Mouse (Mus musculus) kidney, postnatal 0 days (tissue): ENCODE measurements around the gene Ntrk2. TPM values are rescaled to one million over a fixed set of nuclear protein-coding genes. Genes with fewer than 3 reads are reported as not detected.

Experiments used
- ATAC-seq: fragments of 200-750 bp; cut with Nextera tagmentation; replicated peaks from 2 replicates; pipeline ENCODE4 v1.8.0; 2017; ENCODE audit warnings: low read depth, moderate number of reproducible peaks, moderate TSS enrichment, moderate library complexity; ENCODE audit not compliant: low FRiP score
- DNase-seq: peaks from one replicate; pipeline ENCODE4 v3.0.0-alpha.2; 2016; ENCODE audit warnings: low spot score
- H3K27ac ChIP-seq: fragments of 300-500 bp; sonication (generic); 2 replicates; pipeline ENCODE4 v1.5.1; 2014; ENCODE audit warnings: mild to moderate bottlenecking
- H3K27me3 ChIP-seq: fragments of 300-500 bp; sonication (generic); 2 replicates; pipeline ENCODE4 v1.6.1; 2014; ENCODE audit warnings: low read length, mixed read lengths; ENCODE audit not compliant: insufficient read depth
- H3K36me3 ChIP-seq: fragments of 300-500 bp; sonication (generic); 2 replicates; pipeline ENCODE4 v1.6.1; 2014; ENCODE audit warnings: low read length, mixed read lengths; ENCODE audit not compliant: insufficient read depth
- H3K4me1 ChIP-seq: fragments of 300-500 bp; sonication (generic); replicated peaks from 2 replicates; pipeline ENCODE4 v1.6.1; 2014; ENCODE audit warnings: antibody characterized with exemption, low read length, mixed read lengths; ENCODE audit not compliant: insufficient read depth
- H3K4me2 ChIP-seq: fragments of 300-500 bp; sonication (generic); 2 replicates; pipeline ENCODE4 v1.6.1; 2014; ENCODE audit warnings: mild to moderate bottlenecking, low read length, moderate library complexity, mixed read lengths
- H3K4me3 ChIP-seq: fragments of 300-500 bp; sonication (generic); replicated peaks from 2 replicates; pipeline ENCODE4 v1.5.1; 2014; ENCODE audit warnings: low read depth, low read length
- H3K9ac ChIP-seq: fragments of 300-500 bp; sonication (generic); 2 replicates; pipeline ENCODE4 v1.6.1; 2014; ENCODE audit warnings: low read depth, low read length
- H3K9me3 ChIP-seq: fragments of 300-500 bp; sonication (generic); replicated peaks from 2 replicates; pipeline ENCODE4 v1.6.1; 2016; ENCODE audit warnings: low read length, inconsistent platforms, mixed read lengths
- CTCF ChIP-seq: IDR thresholded peaks from 2 replicates; pipeline ENCODE4 v1.5.1; 2016; ENCODE audit warnings: antibody characterized with exemption, low read depth, mild to moderate bottlenecking, moderate library complexity
- WGBS: fragments of 180-500 bp; shearing (Covaris S2); extraction: QIAGEN DNeasy Blood & Tissue Kit; methylation state at CpG from one replicate; pipeline ENCODE4 v1.1.7; 2014; 5-methylcytosine and 5-hydroxymethylcytosine counted together
- polyA plus RNA-seq: library from polyadenylated mRNA; unstranded; fragments of >200 nt; fragmentation: Nextera tagmentation; extraction: Ambion mirVana; gene quantifications from 2 replicates; pipeline ENCODE4 v1.2.1, GENCODE M21; 2015

Gene Ntrk2
- polyA plus RNA-seq, 1 experiment from 2014 or later = 6.0 TPM

DNA sequence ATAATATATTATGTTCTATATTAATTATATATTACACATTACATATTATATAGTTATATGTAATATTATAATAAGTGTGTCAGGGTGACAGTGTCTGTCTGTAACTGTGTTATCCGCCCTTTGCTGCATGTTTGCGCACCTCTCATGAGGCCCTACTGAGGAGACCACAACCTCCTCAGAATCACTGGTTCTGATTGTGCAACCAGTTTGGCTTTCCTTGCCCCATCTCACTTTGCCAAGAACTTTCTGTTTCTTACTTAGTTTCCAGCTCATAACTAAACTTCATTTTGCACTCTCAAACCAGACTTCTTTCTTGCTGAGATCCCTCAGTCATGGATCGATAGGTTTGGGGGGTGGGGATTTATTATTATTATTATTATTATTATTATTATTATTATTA is 120.8 kb downstream of the Ntrk2 start:
- ATAC-seq (no peak), DNase-seq (no peak)
- Histone ChIP-seq H3K27ac (no peak overlapping the region), H3K4me1 (no peaks in the 10 kb centered on the region), H3K9ac (no peak overlapping the region), H3K4me2 (no peak overlapping the region), H3K9me3 (no peaks in the 10 kb centered on the region), H3K4me3 (no peak overlapping the region), H3K36me3 (no peaks in the 10 kb centered on the region), H3K27me3 (no peaks in the 10 kb centered on the region)
- WGBS = 97% methylated on average over 3 of the region's 3 CpGs
- no peak for TF ChIP-seq CTCF

DNA sequence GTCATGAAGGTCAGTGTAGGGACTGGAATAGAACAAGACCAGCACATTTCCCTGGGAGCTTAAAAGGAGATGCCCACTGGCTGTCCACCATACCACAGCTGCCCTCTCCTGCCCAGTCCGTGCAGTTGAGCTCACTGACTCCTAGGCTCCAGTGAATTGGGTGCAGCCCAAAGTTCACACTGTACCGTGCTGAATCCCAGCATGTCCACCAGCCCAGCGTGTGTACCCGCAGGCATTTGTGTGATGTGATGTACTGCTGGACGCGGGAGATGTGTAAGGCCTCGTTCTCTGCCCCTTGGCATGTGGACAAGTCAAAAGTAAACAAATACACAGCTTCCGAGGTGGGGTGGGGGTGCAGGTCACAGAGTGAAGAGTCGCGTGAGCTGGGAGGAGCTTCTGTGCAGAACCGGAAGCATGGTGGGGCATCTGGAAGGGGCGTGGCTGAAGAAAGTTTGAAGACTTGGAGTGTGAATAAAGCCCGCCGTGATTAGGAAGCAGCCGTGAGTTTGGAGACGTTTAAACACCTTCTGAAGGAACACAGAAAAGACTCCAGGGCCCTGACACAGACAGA is 121.4 kb downstream of the Ntrk2 start:
- DNase-seq = no peak
- no peak for TF ChIP-seq CTCF
- ATAC-seq = no peak
- no peak overlapping the region for H3K4me3 ChIP-seq
- no peak overlapping the region for H3K4me2 ChIP-seq
- H3K27me3 ChIP-seq = no peaks in the 10 kb centered on the region
- H3K9me3 ChIP-seq = no peaks in the 10 kb centered on the region
- no peaks in the 10 kb centered on the region for H3K36me3 ChIP-seq
- H3K9ac ChIP-seq = no peak overlapping the region
- WGBS = 69% methylated on average over 16 of the region's 16 CpGs
- no peaks in the 10 kb centered on the region for H3K4me1 ChIP-seq
- H3K27ac ChIP-seq = no peak overlapping the region

- H3K4me3 ChIP-seq = no peak overlapping the region
- H3K27me3 ChIP-seq = no peaks in the 10 kb centered on the region
- no peaks in the 10 kb centered on the region for H3K4me1 ChIP-seq
- no peaks in the 10 kb centered on the region for H3K36me3 ChIP-seq
- ATAC-seq (no peak), DNase-seq (no peak)
- H3K9me3 ChIP-seq = no peaks in the 10 kb centered on the region
- no peak overlapping the region for H3K9ac ChIP-seq
- H3K4me2 ChIP-seq = no peak overlapping the region
- 79% methylated on average over 15 of the region's 15 CpGs for WGBS
- no peak overlapping the region for H3K27ac ChIP-seq
- no peak for TF ChIP-seq CTCF
Measured at GRCm38 (mm10) chr13:58928668-58929436, 122.5 kb downstream of the Ntrk2 start.

- H3K27ac ChIP-seq = no peak overlapping the region
- H3K27me3 ChIP-seq = no peaks in the 10 kb centered on the region
- DNase-seq (no peak), ATAC-seq (no peak)
- H3K36me3 ChIP-seq = no peaks in the 10 kb centered on the region
- H3K4me1 ChIP-seq = no peaks in the 10 kb centered on the region
- H3K4me2 ChIP-seq = no peak overlapping the region
- no peaks in the 10 kb centered on the region for H3K9me3 ChIP-seq
- TF ChIP-seq CTCF = no peak
- H3K9ac ChIP-seq = no peak overlapping the region
- no peak overlapping the region for H3K4me3 ChIP-seq
- WGBS = 34% methylated on average over 1 of the region's 1 CpGs
Measured at GRCm38 (mm10) chr13:58930161-58930560, 123.8 kb downstream of the Ntrk2 start.

- no peak for TF ChIP-seq CTCF
- WGBS = 55% methylated on average over 4 of the region's 4 CpGs
- no peaks in the 10 kb centered on the region for H3K36me3 ChIP-seq
- ATAC-seq = no peak
- DNase-seq = no peak
- H3K27me3 ChIP-seq = no peaks in the 10 kb centered on the region
- peaks cover 5% of the 10 kb centered on the region for H3K4me1 ChIP-seq
- H3K4me2 ChIP-seq = no peak overlapping the region
- H3K27ac ChIP-seq = no peak overlapping the region
- H3K9ac ChIP-seq = no peak overlapping the region
- no peak overlapping the region for H3K4me3 ChIP-seq
- no peaks in the 10 kb centered on the region for H3K9me3 ChIP-seq
Measured at GRCm38 (mm10) chr13:58933126-58933525, 126.8 kb downstream of the Ntrk2 start.

DNA sequence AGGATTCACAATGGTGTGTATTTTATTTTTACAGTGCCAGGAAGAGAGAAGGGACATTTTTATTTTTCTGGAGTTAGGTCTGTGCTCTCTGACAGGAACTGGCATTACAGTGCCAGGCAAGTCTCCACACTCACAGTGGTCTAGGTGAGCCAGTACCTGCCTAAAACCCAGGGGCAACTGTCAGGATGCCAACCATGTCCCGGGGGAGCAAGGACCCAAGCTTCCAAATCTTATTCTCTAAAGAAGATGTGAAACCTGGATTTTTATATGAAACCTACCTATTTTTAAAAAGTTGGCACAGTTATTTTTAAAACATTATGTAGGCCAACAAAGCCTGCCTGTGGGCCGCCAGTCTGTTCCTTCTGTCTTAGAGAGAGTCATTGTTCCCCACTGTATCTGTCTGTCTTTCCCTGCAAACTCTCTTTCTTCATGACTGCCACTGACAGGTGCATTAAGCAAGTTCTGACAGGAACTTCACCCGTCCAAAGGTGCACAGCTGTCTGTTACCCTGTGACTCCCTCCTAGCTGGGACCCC is 128.3 kb downstream of the Ntrk2 start:
- no peak for TF ChIP-seq CTCF
- Histone ChIP-seq H3K9ac (no peak overlapping the region), H3K4me3 (no peak overlapping the region), H3K27me3 (no peaks in the 10 kb centered on the region), H3K4me1 (peaks cover 5% of the 10 kb centered on the region), H3K4me2 (no peak overlapping the region), H3K9me3 (no peaks in the 10 kb centered on the region), H3K36me3 (no peaks in the 10 kb centered on the region), H3K27ac (no peak overlapping the region)
- 90% methylated on average over 3 of the region's 3 CpGs for WGBS
- ATAC-seq (no peak), DNase-seq (no peak)
